Mouse (Mus musculus): Measurements from ENCODE around the gene Rph3al. TPM values are rescaled to one million over a fixed set of nuclear protein-coding genes. Genes with fewer than 3 reads are reported as not detected.

The Rph3al gene
- polyA plus RNA-seq, 1 experiment from 2014 or later = 14.4 TPM

DNA sequence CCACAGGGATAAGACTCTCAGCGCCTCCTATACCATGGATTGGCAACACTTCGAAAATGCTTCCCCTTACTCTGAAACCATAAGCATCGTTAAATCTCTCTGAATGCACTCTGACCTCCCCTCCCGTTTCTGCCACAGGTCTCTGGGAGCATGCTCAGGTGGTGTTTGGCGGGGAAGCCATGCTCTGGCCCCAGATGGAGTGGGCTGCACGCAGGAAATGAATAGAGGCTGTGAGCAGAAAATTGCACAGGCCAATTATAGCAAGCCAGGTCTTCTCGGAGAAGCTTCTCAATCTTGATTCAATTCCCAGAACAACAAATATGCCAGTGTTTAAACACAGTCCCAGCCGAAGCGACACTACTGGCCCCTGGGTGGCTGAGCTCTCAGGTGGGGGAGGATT is 72.4 kb downstream of the Rph3al start:
- DNase-seq (ENCODE audit: low read depth, low spot score) (no peak), ATAC-seq (no peak)
- H3K27me3 ChIP-seq = no peaks in the 10 kb centered on the region
- ChIA-PET POLR2A (interaction anchor here (1.4 kb wide), 1 partner anchor 11 kb away, joined by 3 read pairs; no protein-coding TSS in a partner anchor), CTCF (interaction anchor here (1.4 to 1.8 kb wide), 2 partner anchors 7 to 9 kb away, joined by 3 to 10 read pairs; no protein-coding TSS in a partner anchor)
- TF ChIP-seq CTCF (IDR thresholded peaks at IDR 0.05) = no peak
- in situ Hi-C loops (cut with MboI; ENCODE audit: low pct_unique_long_range_greater_than_20kb) = no loop called here

GRCm38 (mm10) chr11:75865253-75865619 is 73.0 kb downstream of the Rph3al start:
- POLR2A ChIA-PET = interaction anchor here (0.9 to 1.4 kb wide), 2 partner anchors 10 to 12 kb away, joined by 3 read pairs; no protein-coding TSS in a partner anchor
- TF ChIP-seq CTCF (IDR thresholded peaks at IDR 0.05) = no peak
- in situ Hi-C loops (cut with MboI; ENCODE audit: low pct_unique_long_range_greater_than_20kb) = no loop called here
- no peaks in the 10 kb centered on the region for H3K27me3 ChIP-seq
- no peak for DNase-seq (ENCODE audit: low read depth, low spot score)
- CTCF ChIA-PET = interaction anchor here (0.9 to 1.8 kb wide), 4 partner anchors 8 to 14 kb away, joined by 3 to 10 read pairs (median 3); no protein-coding TSS in a partner anchor
- no peak for ATAC-seq

DNA sequence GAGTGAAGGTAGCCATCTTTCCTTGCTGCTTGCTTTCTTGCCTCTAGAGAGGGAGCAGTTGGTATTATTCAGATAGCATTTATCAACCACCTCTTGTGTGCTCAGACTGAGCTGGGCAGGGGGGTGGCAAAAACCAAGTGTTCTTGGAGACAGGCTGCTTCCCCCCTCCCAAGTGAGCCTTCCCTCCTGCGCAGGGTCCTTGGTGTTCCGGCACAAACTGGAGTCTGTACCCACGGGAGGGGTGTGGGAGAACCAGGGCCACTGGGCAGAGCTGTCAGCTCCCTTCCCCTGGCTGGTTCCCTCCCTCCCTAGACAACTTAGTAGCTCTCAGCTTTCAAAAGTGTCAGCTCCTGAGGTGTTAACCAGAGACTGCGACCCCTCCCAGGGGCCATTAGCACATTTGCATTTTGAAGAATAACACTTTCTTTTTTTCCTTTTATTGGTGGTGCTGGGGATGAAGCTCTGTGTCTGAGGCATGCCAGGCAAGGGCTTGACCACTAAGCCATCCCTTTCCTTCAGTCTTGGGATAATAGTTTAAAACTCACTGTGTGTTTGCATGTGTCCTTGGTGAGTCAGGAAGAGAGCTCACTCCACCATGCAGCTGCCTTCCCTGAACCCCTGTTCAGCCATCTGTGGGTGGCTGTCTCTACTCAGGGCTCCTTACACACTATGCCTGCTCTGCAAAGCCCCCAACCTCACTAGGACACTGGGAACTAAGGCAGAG is 73.5 kb downstream of the Rph3al start:
- POLR2A ChIA-PET = interaction anchor here (0.9 to 1.4 kb wide), 3 partner anchors 10 to 15 kb away, joined by 3 to 4 read pairs (median 3); no protein-coding TSS in a partner anchor
- in situ Hi-C loops (cut with MboI; ENCODE audit: low pct_unique_long_range_greater_than_20kb) = no loop called here
- H3K27me3 ChIP-seq = no peaks in the 10 kb centered on the region
- TF ChIP-seq CTCF (IDR thresholded peaks at IDR 0.05) = no peak
- CTCF ChIA-PET = interaction anchor here (0.9 to 1.8 kb wide), 4 partner anchors 8 to 14 kb away, joined by 3 to 10 read pairs (median 3); no protein-coding TSS in a partner anchor
- DNase-seq (ENCODE audit: low read depth, low spot score) (no peak), ATAC-seq (no peak)

- ChIA-PET CTCF (interaction anchor here (1.4 to 1.5 kb wide), 2 partner anchors 45 to 81 kb away, joined by 3 read pairs; no protein-coding TSS in a partner anchor), POLR2A (interaction anchor here (0.5 to 1.1 kb wide), 2 partner anchors 16 to 77 kb away, joined by 3 to 4 read pairs; no protein-coding TSS in a partner anchor)
- in situ Hi-C loops (cut with MboI; ENCODE audit: low pct_unique_long_range_greater_than_20kb) = no loop called here
- no peaks in the 10 kb centered on the region for H3K27me3 ChIP-seq
- DNase-seq (ENCODE audit: low read depth, low spot score) (no peak), ATAC-seq (no peak)
- no peak for TF ChIP-seq CTCF (IDR thresholded peaks at IDR 0.05)
Measured at GRCm38 (mm10) chr11:75862466-75862865, 75.8 kb downstream of the Rph3al start.

DNA sequence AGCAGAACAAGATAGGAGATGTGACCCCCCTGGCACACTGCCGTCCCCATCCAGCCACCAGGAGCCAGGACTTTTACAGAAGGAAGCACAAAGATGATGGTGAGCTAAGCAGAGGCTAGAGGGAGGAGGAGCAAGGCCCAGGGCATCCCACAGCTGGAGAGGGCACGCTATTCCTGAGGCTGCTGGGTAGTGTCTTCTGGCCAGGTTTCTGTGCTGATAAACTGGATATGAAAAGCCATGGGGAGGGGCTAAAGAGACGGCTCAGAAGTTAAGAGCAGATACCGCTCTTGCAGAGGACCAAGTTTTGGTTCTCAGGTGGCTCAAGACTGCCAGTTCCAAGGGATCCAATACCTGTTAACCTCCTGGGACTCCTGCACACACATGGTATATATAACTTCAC is 76.6 kb downstream of the Rph3al start:
- in situ Hi-C loops (cut with MboI; ENCODE audit: low pct_unique_long_range_greater_than_20kb) = no loop called here
- DNase-seq (ENCODE audit: low read depth, low spot score) = no peak
- no peaks in the 10 kb centered on the region for H3K27me3 ChIP-seq
- ATAC-seq = peak; percentile 29
- ChIA-PET CTCF (interaction anchor here (1.0 to 1.4 kb wide), 4 partner anchors 44 to 80 kb away, joined by 3 to 4 read pairs (median 4); no protein-coding TSS in a partner anchor), POLR2A (interaction anchor here (1.2 kb wide), 2 partner anchors 16 to 17 kb away, joined by 3 read pairs; no protein-coding TSS in a partner anchor)
- TF ChIP-seq CTCF (IDR thresholded peaks at IDR 0.05) = no peak

GRCm38 (mm10) chr11:75861213-75861612 is 77.0 kb downstream of the Rph3al start:
- peak; percentile 80 for ATAC-seq
- H3K27me3 ChIP-seq = no peaks in the 10 kb centered on the region
- no peak for TF ChIP-seq CTCF (IDR thresholded peaks at IDR 0.05)
- ChIA-PET POLR2A (interaction anchor here (1.2 kb wide), 2 partner anchors 16 to 17 kb away, joined by 3 read pairs; no protein-coding TSS in a partner anchor), CTCF (interaction anchor here (1.0 to 1.4 kb wide), 3 partner anchors 44 to 79 kb away, joined by 3 to 4 read pairs (median 4); no protein-coding TSS in a partner anchor)
- no peak for DNase-seq (ENCODE audit: low read depth, low spot score)
- in situ Hi-C loops (cut with MboI; ENCODE audit: low pct_unique_long_range_greater_than_20kb) = no loop called here

DNA sequence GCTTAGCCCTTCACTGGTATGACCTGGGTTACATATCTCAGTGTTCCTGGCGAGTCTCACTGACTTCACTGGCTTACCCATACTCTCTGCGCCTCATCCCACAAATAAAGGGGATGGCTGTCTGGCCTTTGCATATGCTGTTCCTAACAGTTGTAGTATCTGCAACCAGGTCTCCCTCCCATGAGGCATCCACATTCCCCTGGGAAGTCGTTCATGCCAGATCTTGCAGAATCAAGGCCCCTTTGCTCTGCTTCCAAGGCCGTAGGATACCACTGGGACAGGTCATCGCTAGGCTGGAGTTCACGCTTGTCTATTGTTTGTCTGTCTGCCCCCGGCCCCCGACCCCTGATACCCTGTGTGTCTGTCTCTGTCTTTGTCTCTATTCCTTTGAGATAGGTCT is 78.8 kb downstream of the Rph3al start:
- H3K27me3 ChIP-seq = no peaks in the 10 kb centered on the region
- ChIA-PET POLR2A (no interaction called here), CTCF (no interaction called here)
- no peak for ATAC-seq
- no peak for TF ChIP-seq CTCF (IDR thresholded peaks at IDR 0.05)
- in situ Hi-C loops (cut with MboI; ENCODE audit: low pct_unique_long_range_greater_than_20kb) = no loop called here
- DNase-seq (ENCODE audit: low read depth, low spot score) = no peak

- H3K27me3 ChIP-seq = no peaks in the 10 kb centered on the region
- no peak for DNase-seq (ENCODE audit: low read depth, low spot score)
- ATAC-seq = no peak
- POLR2A ChIA-PET = no interaction called here
- in situ Hi-C loops (cut with MboI; ENCODE audit: low pct_unique_long_range_greater_than_20kb) = no loop called here
- TF ChIP-seq CTCF (IDR thresholded peaks at IDR 0.05) = no peak
- CTCF ChIA-PET = no interaction called here
Measured at GRCm38 (mm10) chr11:75858975-75859374, 79.3 kb downstream of the Rph3al start.

- no peaks in the 10 kb centered on the region for H3K27me3 ChIP-seq
- POLR2A ChIA-PET = no interaction called here
- ATAC-seq (no peak), DNase-seq (ENCODE audit: low read depth, low spot score) (no peak)
- CTCF ChIA-PET = no interaction called here
- in situ Hi-C loops (cut with MboI; ENCODE audit: low pct_unique_long_range_greater_than_20kb) = no loop called here
- TF ChIP-seq CTCF (IDR thresholded peaks at IDR 0.05) = no peak
Measured at GRCm38 (mm10) chr11:75857781-75858180, 80.4 kb downstream of the Rph3al start.

DNA sequence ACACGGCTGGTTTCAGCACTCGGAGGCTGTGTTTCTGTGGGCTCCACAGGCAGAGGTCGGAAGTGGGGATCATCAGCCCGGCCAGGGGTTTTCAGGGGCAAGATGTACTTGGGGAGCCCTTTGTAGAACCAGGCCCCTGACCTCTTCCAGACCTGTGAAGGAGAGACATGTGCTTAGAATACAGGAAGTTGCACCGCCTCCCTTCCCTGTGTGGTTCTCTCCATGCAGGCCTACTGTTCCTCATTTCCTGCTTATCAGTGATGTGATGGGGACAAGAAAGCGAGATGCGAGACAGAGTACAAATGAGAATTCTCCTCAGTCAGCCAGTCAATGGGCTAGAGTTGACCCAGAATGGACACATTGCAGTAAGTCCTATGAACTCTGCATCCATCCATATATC is 83.9 kb downstream of the Rph3al start:
- POLR2A ChIA-PET = no interaction called here
- TF ChIP-seq CTCF (IDR thresholded peaks at IDR 0.05) = no peak
- in situ Hi-C loops (cut with MboI; ENCODE audit: low pct_unique_long_range_greater_than_20kb) = no loop called here
- no peaks in the 10 kb centered on the region for H3K27me3 ChIP-seq
- no peak for ATAC-seq
- CTCF ChIA-PET = no interaction called here
- no peak for DNase-seq (ENCODE audit: low read depth, low spot score)

GRCm38 (mm10) chr11:75853067-75853636 is 85.1 kb downstream of the Rph3al start:
- H3K27me3 ChIP-seq = no peaks in the 10 kb centered on the region
- POLR2A ChIA-PET = no interaction called here
- CTCF ChIA-PET = interaction anchor here (0.7 kb wide), 2 partner anchors 12 to 71 kb away, joined by 3 read pairs; no protein-coding TSS in a partner anchor
- DNase-seq (ENCODE audit: low read depth, low spot score) (no peak), ATAC-seq (no peak)
- TF ChIP-seq CTCF (IDR thresholded peaks at IDR 0.05) = no peak
- in situ Hi-C loops (cut with MboI; ENCODE audit: low pct_unique_long_range_greater_than_20kb) = no loop called here
